Mouse (Mus musculus) neural tube, embryonic 14.5 days (tissue): ENCODE measurements around the gene Bcl2l1. TPM values are rescaled to one million over a fixed set of nuclear protein-coding genes. Genes with fewer than 3 reads are reported as not detected.

Experiments
- ATAC-seq: fragments of 200-750 bp; cut with Nextera tagmentation; 2 replicates; pipeline ENCODE4 v1.8.0; 2017; ENCODE audit warnings: low read depth, mild to moderate bottlenecking, moderate TSS enrichment, moderate library complexity
- H3K27ac ChIP-seq: fragments of 300-500 bp; sonication (generic); 2 replicates; pipeline ENCODE4 v1.5.1; 2014; ENCODE audit warnings: low read depth, mild to moderate bottlenecking, control low read depth, low read length, moderate library complexity, mixed read lengths
- H3K27me3 ChIP-seq: fragments of 300-500 bp; sonication (generic); 2 replicates; pipeline ENCODE4 v1.6.1; 2014; ENCODE audit warnings: low read length; ENCODE audit not compliant: control insufficient read depth, insufficient read depth
- H3K36me3 ChIP-seq: fragments of 300-500 bp; sonication (generic); 2 replicates; pipeline ENCODE4 v1.6.1; 2014; ENCODE audit warnings: low read length, mixed read lengths; ENCODE audit not compliant: control insufficient read depth, insufficient read depth
- H3K4me1 ChIP-seq: fragments of 300-500 bp; sonication (generic); 2 replicates; pipeline ENCODE4 v1.6.1; 2014; ENCODE audit warnings: low read length; ENCODE audit not compliant: control insufficient read depth, insufficient read depth
- H3K4me2 ChIP-seq: fragments of 300-500 bp; sonication (generic); 2 replicates; pipeline ENCODE4 v1.6.1; 2014; ENCODE audit warnings: mild to moderate bottlenecking, low read depth, low read length, control low read depth
- H3K4me3 ChIP-seq: fragments of 300-500 bp; sonication (generic); 2 replicates; pipeline ENCODE4 v1.5.1; 2014; ENCODE audit warnings: low read depth, low read length, control low read depth, mixed read lengths
- H3K9ac ChIP-seq: fragments of 300-500 bp; sonication (generic); replicated peaks from 2 replicates; pipeline ENCODE4 v1.6.1; 2014; ENCODE audit warnings: low read depth, mild to moderate bottlenecking, control low read depth, low read length, mixed read lengths
- H3K9me3 ChIP-seq: fragments of 300-500 bp; sonication (generic); 2 replicates; pipeline ENCODE4 v1.6.1; 2016; ENCODE audit warnings: low read length; ENCODE audit not compliant: control insufficient read depth
- WGBS: fragments of 180-500 bp; shearing (Covaris S2); extraction: QIAGEN DNeasy Blood & Tissue Kit; methylation state at CpG from one replicate; pipeline ENCODE4 v1.1.7; 2014; 5-methylcytosine and 5-hydroxymethylcytosine counted together
- polyA plus RNA-seq: library from polyadenylated mRNA; unstranded; fragments of >200 nt; fragmentation: Nextera tagmentation; extraction: Ambion mirVana; gene quantifications from 2 replicates; pipeline ENCODE4 v1.2.1, GENCODE M21; 2014

Bcl2l1 gene
- polyA plus RNA-seq, 1 experiment from 2014 or later, result 142 TPM

DNA sequence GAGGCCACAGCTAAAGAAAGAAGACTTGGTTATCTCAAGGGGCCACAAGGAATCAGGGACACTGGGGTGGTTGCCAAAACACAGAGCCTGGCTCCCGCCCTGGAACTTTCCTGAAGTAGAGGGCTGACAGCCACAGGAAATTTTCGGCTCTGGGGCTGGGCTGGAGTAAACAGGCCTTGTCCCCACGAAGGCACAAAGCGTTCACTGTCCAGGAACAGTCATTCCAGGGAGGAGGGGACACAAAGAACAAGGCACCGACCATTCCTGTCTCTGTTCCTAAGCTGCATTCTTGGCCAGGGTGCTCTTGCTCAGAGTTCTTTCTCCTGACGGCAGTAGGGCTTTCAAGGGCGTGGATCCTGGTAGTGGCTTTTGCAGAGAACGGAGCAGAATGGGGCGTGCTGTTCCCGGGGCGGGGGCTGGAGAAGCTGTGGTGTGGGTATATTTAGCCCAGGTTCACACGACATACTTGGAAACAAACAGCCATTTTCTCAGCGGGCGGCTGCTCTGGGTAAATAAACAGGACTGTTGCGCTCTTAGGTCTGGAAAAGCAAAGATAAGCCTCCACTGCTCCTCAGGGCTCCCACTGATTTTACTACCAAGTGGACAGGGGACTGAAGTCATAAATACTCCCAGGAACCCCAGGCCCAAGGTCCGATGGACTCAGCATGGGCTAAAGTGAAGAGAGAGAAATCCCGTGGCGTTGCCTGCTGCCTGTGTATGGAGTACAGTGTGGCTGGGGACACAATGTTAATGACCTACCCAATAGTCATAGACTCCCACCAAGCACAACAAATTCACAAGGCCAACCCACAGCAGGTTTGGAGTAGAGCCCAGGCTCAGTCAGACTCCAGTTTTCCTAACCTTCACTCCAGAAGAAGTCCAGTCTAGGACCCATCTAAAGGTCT, 45.8 kb downstream of the Bcl2l1 start:
- Histone ChIP-seq H3K36me3 (peaks cover 12% of the 10 kb centered on the region), H3K9me3 (no peaks in the 10 kb centered on the region), H3K9ac (no peak overlapping the region), H3K27ac (peak overlapping the region; percentile 49), H3K4me3 (no peak overlapping the region), H3K4me1 (peaks cover 7% of the 10 kb centered on the region), H3K27me3 (no peaks in the 10 kb centered on the region), H3K4me2 (no peak overlapping the region)
- ATAC-seq, result peak; percentile 63
- 35% methylated on average over 18 of the region's 18 CpGs for WGBS

GRCm38 (mm10) chr2:152784640-152785039, 46.9 kb downstream of the Bcl2l1 start:
- Histone ChIP-seq H3K9ac (no peak overlapping the region), H3K27me3 (no peaks in the 10 kb centered on the region), H3K27ac (peak overlapping the region; percentile 49; the same call in 1 of the 2 replicates), H3K36me3 (peaks cover 16% of the 10 kb centered on the region), H3K4me2 (no peak overlapping the region), H3K4me3 (no peak overlapping the region), H3K9me3 (no peaks in the 10 kb centered on the region), H3K4me1 (peaks cover 7% of the 10 kb centered on the region)
- ATAC-seq, result no peak
- 97% methylated on average over 8 of the region's 8 CpGs for WGBS

DNA sequence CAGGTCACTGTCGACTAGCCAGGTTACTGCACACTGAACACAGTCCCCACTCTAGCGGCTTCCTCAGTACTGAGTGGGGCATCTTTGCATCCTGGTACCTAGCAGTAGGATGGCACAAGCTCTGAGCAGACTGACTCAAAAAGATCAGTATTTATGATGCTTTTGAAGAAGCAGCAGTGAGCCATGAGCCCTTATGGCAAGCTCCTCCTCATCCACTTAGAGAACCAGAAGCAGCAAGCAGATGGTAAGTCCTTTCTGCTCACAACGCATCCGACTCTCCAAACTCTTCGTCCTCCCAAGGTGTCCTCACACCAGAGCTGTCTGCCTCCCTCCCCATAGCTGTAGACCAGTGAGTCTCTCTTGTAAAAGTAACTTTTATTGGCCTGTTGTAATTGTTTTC, 48.3 kb downstream of the Bcl2l1 start:
- peaks cover 16% of the 10 kb centered on the region for H3K36me3 ChIP-seq
- no peak for ATAC-seq
- WGBS, result 92% methylated on average over 5 of the region's 5 CpGs
- no peak overlapping the region for H3K4me2 ChIP-seq
- H3K27ac ChIP-seq, result no peak overlapping the region
- H3K27me3 ChIP-seq, result no peaks in the 10 kb centered on the region
- H3K9me3 ChIP-seq, result no peaks in the 10 kb centered on the region
- H3K9ac ChIP-seq, result no peak overlapping the region
- H3K4me3 ChIP-seq, result no peak overlapping the region
- 0 out of 2 replicates have a peak, but pooled peaks cover 2% of the 10 kb centered on the region for H3K4me1 ChIP-seq

GRCm38 (mm10) chr2:152782656-152783055, 48.9 kb downstream of the Bcl2l1 start:
- 0 out of 2 replicates have a peak, but pooled peaks cover 2% of the 10 kb centered on the region for H3K4me1 ChIP-seq
- no peak for ATAC-seq
- H3K36me3 ChIP-seq, result peaks cover 16% of the 10 kb centered on the region
- 91% methylated on average over 5 of the region's 5 CpGs for WGBS
- no peak overlapping the region for H3K9ac ChIP-seq
- no peak overlapping the region for H3K27ac ChIP-seq
- H3K27me3 ChIP-seq, result no peaks in the 10 kb centered on the region
- H3K9me3 ChIP-seq, result no peaks in the 10 kb centered on the region
- H3K4me3 ChIP-seq, result no peak overlapping the region
- no peak overlapping the region for H3K4me2 ChIP-seq

DNA sequence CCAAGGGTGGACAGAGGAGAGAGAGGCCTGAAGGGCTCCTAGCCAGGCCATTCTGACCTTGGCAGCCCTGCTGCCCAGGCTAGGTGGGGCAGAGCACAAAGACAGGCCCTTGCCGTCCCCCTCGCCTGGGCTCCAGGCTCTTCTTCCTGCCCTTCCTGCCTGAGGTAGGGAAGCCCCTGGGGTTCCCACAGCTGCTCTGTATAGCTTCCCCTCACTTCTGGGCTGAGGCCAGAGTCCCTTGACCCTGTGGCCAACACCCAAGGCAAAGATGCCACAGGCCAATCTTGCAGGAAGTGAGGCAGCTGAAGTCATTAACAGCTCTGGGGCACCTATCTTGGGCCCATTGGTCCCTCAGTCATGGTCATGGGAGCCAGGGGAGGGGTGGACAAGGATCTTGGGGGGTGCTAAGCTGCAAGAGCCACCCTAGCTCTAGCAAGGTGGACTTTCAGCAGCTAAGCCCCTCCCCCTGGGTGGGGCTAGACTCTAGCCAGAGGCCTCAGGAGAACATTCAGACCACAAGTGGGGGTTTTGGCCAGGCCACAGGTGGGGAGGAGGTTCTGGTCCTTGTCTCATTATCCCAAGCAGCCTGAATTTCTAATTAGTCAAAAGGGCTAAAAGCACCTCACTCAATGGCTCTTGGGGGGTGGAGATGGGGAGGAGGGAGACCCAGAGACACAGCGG, 50.4 kb downstream of the Bcl2l1 start:
- WGBS, result 87% methylated on average over 3 of the region's 3 CpGs
- ATAC-seq, result no peak

DNA sequence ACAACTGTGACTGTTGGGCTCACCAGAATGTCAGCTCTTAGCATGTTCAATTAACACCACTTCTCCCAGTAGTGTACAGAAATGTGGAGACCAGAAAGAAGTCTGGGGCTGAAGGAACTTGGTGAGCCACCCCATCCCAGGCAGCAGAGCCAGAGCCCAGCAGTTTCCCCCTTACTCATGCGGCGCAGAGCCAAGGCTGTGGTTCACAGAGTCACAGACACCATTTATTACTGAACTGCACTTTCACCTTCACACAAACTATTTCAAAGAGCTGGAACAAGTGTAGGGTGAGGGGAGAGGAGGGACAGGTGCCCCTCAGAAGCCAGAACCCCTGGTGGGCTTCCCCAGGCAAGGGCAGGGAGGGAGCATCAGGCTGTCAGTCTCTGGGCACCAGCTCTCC, 51.1 kb downstream of the Bcl2l1 start:
- H3K36me3 ChIP-seq, result peaks cover 16% of the 10 kb centered on the region
- no peak for ATAC-seq
- H3K27me3 ChIP-seq, result no peaks in the 10 kb centered on the region
- no peaks in the 10 kb centered on the region for H3K9me3 ChIP-seq
- H3K27ac ChIP-seq, result no peak overlapping the region
- no peak overlapping the region for H3K9ac ChIP-seq
- WGBS, result 98% methylated on average over 2 of the region's 2 CpGs
- H3K4me2 ChIP-seq, result no peak overlapping the region
- no peak overlapping the region for H3K4me3 ChIP-seq
- H3K4me1 ChIP-seq, result 0 out of 2 replicates have a peak, but pooled peaks cover under 1% of the 10 kb centered on the region

More for the DNA sequence above, 50.4 kb downstream of the Bcl2l1 start:
- H3K9me3 ChIP-seq, result no peaks in the 10 kb centered on the region
- no peaks in the 10 kb centered on the region for H3K27me3 ChIP-seq
- H3K27ac ChIP-seq, result no peak overlapping the region
- peaks cover 16% of the 10 kb centered on the region for H3K36me3 ChIP-seq
- H3K4me1 ChIP-seq, result 0 out of 2 replicates have a peak, but pooled peaks cover 2% of the 10 kb centered on the region
- H3K9ac ChIP-seq, result no peak overlapping the region
- no peak overlapping the region for H3K4me2 ChIP-seq
- no peak overlapping the region for H3K4me3 ChIP-seq

DNA sequence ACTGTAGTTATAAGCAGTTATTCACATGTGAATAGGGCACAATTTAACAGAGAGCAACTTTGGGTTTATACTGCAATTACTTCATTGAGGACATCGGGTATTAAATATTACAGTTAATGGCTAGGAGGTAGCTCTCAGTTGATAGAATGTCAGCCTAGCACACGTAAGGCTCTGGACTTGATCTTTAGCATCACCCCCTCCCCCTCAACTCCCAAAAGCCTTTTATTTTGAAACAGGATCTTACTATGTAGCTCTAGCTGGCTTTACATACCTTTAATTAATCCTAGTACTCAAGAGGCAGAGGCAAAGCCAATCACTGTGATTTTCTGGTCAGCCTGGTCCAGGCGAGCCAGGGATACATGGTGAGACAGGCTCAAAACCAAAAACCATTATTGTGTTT, 54.4 kb downstream of the Bcl2l1 start:
- 88% methylated on average over 3 of the region's 3 CpGs for WGBS
- no peak for ATAC-seq

GRCm38 (mm10) chr2:152776435-152776834, 55.1 kb downstream of the Bcl2l1 start:
- 85% methylated on average over 2 of the region's 2 CpGs for WGBS
- H3K27me3 ChIP-seq, result no peaks in the 10 kb centered on the region

More for the DNA sequence above, 54.4 kb downstream of the Bcl2l1 start:
- no peaks in the 10 kb centered on the region for H3K27me3 ChIP-seq
- H3K9ac ChIP-seq, result no peak overlapping the region
- H3K4me3 ChIP-seq, result no peak overlapping the region
- H3K4me2 ChIP-seq, result no peak overlapping the region
- no peaks in the 10 kb centered on the region for H3K9me3 ChIP-seq
- H3K4me1 ChIP-seq, result no peaks in the 10 kb centered on the region
- H3K27ac ChIP-seq, result no peak overlapping the region
- peaks cover 16% of the 10 kb centered on the region for H3K36me3 ChIP-seq

DNA sequence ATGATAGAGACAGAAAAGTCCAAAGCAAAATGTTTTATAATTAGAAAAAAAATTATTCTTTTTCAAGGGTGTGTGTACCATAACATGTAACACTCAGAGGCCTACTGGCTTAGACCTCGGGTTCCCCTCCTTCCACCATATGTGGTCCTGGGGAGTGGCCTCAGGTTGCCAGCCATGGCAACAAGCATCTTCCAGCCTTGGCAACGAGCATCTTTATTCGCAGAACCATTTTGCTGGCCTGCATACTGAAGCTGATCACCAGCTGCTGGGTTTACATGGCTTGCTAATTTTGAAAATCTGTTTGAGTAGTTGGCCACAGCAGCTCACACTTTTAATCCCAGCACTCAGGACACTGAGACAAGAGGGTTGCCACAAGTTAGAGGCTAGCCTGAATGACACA, 55.5 kb downstream of the Bcl2l1 start:
- WGBS, result 79% methylated on average over 3 of the region's 3 CpGs
- H3K27ac ChIP-seq, result no peak overlapping the region
- no peak overlapping the region for H3K4me2 ChIP-seq
- peaks cover 6% of the 10 kb centered on the region; the same call in 1 of the 2 replicates for H3K36me3 ChIP-seq
- no peak for ATAC-seq
- H3K4me3 ChIP-seq, result no peak overlapping the region
- no peaks in the 10 kb centered on the region for H3K4me1 ChIP-seq
- H3K27me3 ChIP-seq, result no peaks in the 10 kb centered on the region
- no peaks in the 10 kb centered on the region for H3K9me3 ChIP-seq
- no peak overlapping the region for H3K9ac ChIP-seq

More at GRCm38 (mm10) chr2:152776435-152776834, 55.1 kb downstream of the Bcl2l1 start:
- no peak overlapping the region for H3K4me3 ChIP-seq
- H3K36me3 ChIP-seq, result peaks cover 10% of the 10 kb centered on the region
- no peaks in the 10 kb centered on the region for H3K4me1 ChIP-seq
- H3K9me3 ChIP-seq, result no peaks in the 10 kb centered on the region
- H3K27ac ChIP-seq, result no peak overlapping the region
- no peak for ATAC-seq
- no peak overlapping the region for H3K4me2 ChIP-seq
- no peak overlapping the region for H3K9ac ChIP-seq
